Mouse (Mus musculus): ENCODE data around the gene Pnrc2. TPM values are rescaled to one million over a fixed set of nuclear protein-coding genes. Genes with fewer than 3 reads are reported as not detected.

The Pnrc2 gene
- polyA plus RNA-seq (2014; fragmentation: Illumina TruSeq; extraction: RNeasy Lipid Tissue Mini Kit (QIAGEN cat#74804); ENCODE audit: low read depth, low replicate concordance): 569 TPM

DNA sequence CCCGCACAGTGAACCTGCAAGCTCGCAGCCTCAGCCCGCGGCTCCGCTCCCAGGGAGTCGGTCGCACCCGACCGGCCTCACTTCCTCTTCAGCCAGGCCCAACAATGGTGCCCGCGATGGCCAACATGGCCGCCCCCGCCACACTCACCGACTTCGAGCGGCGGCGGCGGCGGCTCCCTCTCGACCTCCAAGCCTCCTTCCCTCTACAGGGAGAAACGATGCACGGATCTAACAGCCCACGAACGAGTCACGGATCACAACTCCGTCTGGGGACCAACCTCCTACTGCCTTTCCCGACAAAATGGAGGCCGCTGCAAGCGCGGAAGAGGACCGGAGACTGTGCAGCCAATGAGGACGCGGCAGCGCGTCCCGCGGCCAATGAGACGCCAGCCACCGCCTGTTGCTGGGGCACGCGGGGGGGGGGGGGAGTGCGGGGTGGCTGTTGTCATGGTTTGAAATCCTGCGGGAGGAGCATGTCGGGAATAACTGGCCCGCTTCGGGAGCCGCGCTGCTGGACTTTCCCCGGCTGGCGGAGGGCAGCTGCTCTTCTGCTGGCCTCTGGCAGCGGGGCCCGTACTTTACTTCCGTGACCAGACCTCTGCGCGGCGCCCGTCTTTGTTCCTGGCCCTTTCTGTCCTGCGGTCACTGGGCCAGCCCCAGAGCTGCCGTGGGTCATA lies at the start of gene Pnrc2:
Gene Pnrc2 (minus strand): TSS at position 325 of the 677 bp plus-strand sequence.

GRCm38 (mm10) chr4:135920304-135921241 lies 46.9 kb upstream of the Pnrc2 start, which contains the start of gene Fuca1:
Fuca1 (plus strand) TSS chr4:135920735.

DNA sequence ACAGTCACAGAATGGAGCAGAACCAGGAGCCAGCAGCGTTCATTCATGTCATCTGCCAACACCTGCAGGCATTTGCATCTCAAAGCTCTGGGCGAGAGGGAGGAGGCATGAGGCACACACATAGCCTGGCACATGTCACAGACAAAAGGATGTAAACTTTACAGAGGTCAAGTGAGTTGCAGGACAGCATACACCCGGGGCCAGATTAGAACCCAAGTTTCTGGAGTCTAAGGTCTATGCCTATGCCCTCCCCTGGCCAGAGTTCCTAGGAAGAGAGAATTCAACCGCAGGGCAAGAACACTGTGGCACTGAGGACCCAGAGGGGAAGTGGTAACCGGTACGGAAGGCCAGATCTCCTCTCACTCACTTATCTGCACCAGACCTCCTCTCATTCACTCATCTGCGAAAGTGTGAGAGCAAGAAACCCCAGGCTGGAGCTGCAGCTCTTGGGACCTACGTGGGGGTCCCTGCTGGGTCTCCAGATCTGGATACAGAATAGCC lies 21.5 kb upstream of the Pnrc2 start, which contains the start of gene Cnr2:
Gene Cnr2 (plus strand): TSS at position 324 of the 501 bp plus-strand sequence.

DNA sequence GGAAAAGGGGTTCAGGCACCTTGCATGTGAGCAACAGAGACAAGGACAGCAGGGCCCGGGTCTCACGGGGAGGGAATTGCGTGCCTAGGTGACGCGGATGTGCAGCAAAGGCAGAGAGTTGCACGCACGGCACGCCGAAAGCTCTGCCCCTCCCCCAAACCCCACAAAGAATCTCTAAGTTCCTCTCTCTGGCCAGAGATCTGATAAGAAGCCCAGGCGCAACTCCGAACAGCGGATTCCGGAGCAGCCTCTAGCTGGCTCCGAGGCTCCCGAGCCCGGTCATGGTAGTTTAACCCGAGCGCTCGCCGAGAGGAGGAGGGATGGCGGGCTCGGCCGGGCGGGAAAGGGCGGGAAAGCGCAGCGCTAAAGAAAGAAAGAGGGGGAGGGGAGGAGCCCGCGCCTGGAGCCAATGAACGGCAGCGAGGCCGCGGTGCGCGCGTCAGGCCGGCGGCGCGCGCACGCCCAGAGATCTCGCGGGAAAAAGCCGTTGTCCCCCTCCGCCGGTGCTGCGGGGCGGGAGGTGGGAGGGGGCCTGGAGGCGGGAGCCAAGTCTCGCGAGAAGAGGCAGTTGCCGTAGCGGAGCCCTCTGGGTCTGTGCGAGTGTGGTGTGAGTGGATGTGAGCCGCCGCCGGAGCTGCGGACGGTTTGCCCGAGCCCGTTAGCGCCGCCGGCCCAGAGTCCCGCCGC lies 18.0 kb downstream of the Pnrc2 start, which contains the start of gene Srsf10:
Gene Srsf10 (plus strand): TSS at position 212 of the 687 bp plus-strand sequence.

Other genes with a start within 250 kb of the Pnrc2 start
- gene Ifnlr1, start 187.6 kb downstream of the Pnrc2 start, polyA plus RNA-seq (2014; fragmentation: Illumina TruSeq; extraction: RNeasy Lipid Tissue Mini Kit (QIAGEN cat#74804); ENCODE audit: low read depth, low replicate concordance): not detected
- not detected for gene Il22ra1, start 145.7 kb downstream of the Pnrc2 start, polyA plus RNA-seq (2014; fragmentation: Illumina TruSeq; extraction: RNeasy Lipid Tissue Mini Kit (QIAGEN cat#74804); ENCODE audit: low read depth, low replicate concordance)
- gene Myom3, start 114.1 kb downstream of the Pnrc2 start, polyA plus RNA-seq (2014; fragmentation: Illumina TruSeq; extraction: RNeasy Lipid Tissue Mini Kit (QIAGEN cat#74804); ENCODE audit: low read depth, low replicate concordance): not detected
- gene Srsf10, start 18.1 kb downstream of the Pnrc2 start, polyA plus RNA-seq (2014; fragmentation: Illumina TruSeq; extraction: RNeasy Lipid Tissue Mini Kit (QIAGEN cat#74804); ENCODE audit: low read depth, low replicate concordance): 353 TPM
- gene Cnr2, start 21.5 kb upstream of the Pnrc2 start, polyA plus RNA-seq (2014; fragmentation: Illumina TruSeq; extraction: RNeasy Lipid Tissue Mini Kit (QIAGEN cat#74804); ENCODE audit: low read depth, low replicate concordance): 1.1 TPM
- gene Fuca1, start 46.9 kb upstream of the Pnrc2 start, polyA plus RNA-seq (2014; fragmentation: Illumina TruSeq; extraction: RNeasy Lipid Tissue Mini Kit (QIAGEN cat#74804); ENCODE audit: low read depth, low replicate concordance): 29.1 TPM
- 6.4 TPM for gene Hmgcl, start 72.6 kb upstream of the Pnrc2 start, polyA plus RNA-seq (2014; fragmentation: Illumina TruSeq; extraction: RNeasy Lipid Tissue Mini Kit (QIAGEN cat#74804); ENCODE audit: low read depth, low replicate concordance)
- gene Gale, start 89.9 kb upstream of the Pnrc2 start, polyA plus RNA-seq (2014; fragmentation: Illumina TruSeq; extraction: RNeasy Lipid Tissue Mini Kit (QIAGEN cat#74804); ENCODE audit: low read depth, low replicate concordance): not detected
- gene Lypla2, start 98.8 kb upstream of the Pnrc2 start, polyA plus RNA-seq (2014; fragmentation: Illumina TruSeq; extraction: RNeasy Lipid Tissue Mini Kit (QIAGEN cat#74804); ENCODE audit: low read depth, low replicate concordance): 0.52 TPM
- 60.1 TPM for gene Pithd1, start 113.4 kb upstream of the Pnrc2 start, polyA plus RNA-seq (2014; fragmentation: Illumina TruSeq; extraction: RNeasy Lipid Tissue Mini Kit (QIAGEN cat#74804); ENCODE audit: low read depth, low replicate concordance)
- gene Eloa, start 147.9 kb upstream of the Pnrc2 start, polyA plus RNA-seq (2014; fragmentation: Illumina TruSeq; extraction: RNeasy Lipid Tissue Mini Kit (QIAGEN cat#74804); ENCODE audit: low read depth, low replicate concordance): 27.4 TPM
- 283 TPM for gene Rpl11, start 179.6 kb upstream of the Pnrc2 start, polyA plus RNA-seq (2014; fragmentation: Illumina TruSeq; extraction: RNeasy Lipid Tissue Mini Kit (QIAGEN cat#74804); ENCODE audit: low read depth, low replicate concordance)